17 mouse cellular contexts compared by ENCODE assay signal in genomic region chr3:123638965-123639364, GRCm38 (mm10). TPM values are rescaled to one million over a fixed set of nuclear protein-coding genes. Genes with fewer than 3 reads are reported as not detected.
"Had no signal": no experiment of that assay in that cellular context is flagged by ENCODE, and none has a peak within 500 bp of the region (broad histone marks: within the 10 kb centered on the region; RNA-seq: fewer than 3 reads in every experiment).

No protein-coding gene starts in this region.

- H3K9me3 ChIP-seq: neural tube, embryonic 13.5 days; neural tube, embryonic 15.5 days; stomach, embryonic 15.5 days had no signal

- H3K27me3 ChIP-seq: neural tube, embryonic 13.5 days; neural tube, embryonic 15.5 days; stomach, embryonic 15.5 days had no signal

- H3K4me1 ChIP-seq: neural tube, embryonic 13.5 days; neural tube, embryonic 15.5 days; stomach, embryonic 15.5 days had no signal

- H3K9ac ChIP-seq: neural tube, embryonic 13.5 days; neural tube, embryonic 15.5 days; stomach, embryonic 15.5 days had no signal

- DNase-seq: retina, postnatal 1 day; right cerebral cortex, adult 18-20 months; right cerebral cortex, postnatal 14 days; right cerebral cortex, postnatal 25 days; right cerebral cortex, postnatal 4 days; spleen, adult 18-20 months; thymus, adult 18-20 months; thymus, adult 2 months; thymus, postnatal 14 days; thymus, postnatal 25 days; thymus, postnatal 36 days; thymus, postnatal 4 days had no signal

- H3K4me3 ChIP-seq: neural tube, embryonic 13.5 days; neural tube, embryonic 15.5 days; stomach, embryonic 15.5 days had no signal

- H3K4me2 ChIP-seq: neural tube, embryonic 13.5 days; neural tube, embryonic 15.5 days; stomach, embryonic 15.5 days had no signal

- H3K36me3 ChIP-seq: neural tube, embryonic 13.5 days; neural tube, embryonic 15.5 days; stomach, embryonic 15.5 days had no signal

- H3K27ac ChIP-seq: neural tube, embryonic 13.5 days; neural tube, embryonic 15.5 days; stomach, embryonic 15.5 days; stomach, postnatal 0 days had no signal

RNA-seq across cellular contexts. Expression of gene Ndst3, which starts 51.7 kb away (rescaled TPM):
- polyA plus RNA-seq: spleen, adult 2 months; thymus, adult 2 months had no signal
